Mouse (Mus musculus) gastrocnemius, postnatal 25 days (tissue): ENCODE results near the gene Ulk4. TPM values are rescaled to one million over a fixed set of nuclear protein-coding genes. Genes with fewer than 3 reads are reported as not detected.

Experiments
- DNase-seq: peaks from one replicate; pipeline ENCODE4 v3.0.0; 2022
- long read RNA-seq, 2 experiments: library from polyadenylated mRNA; stranded (forward); transcript quantifications; one replicate each; pipeline ENCODE4 v2.0.0; 2021
- total RNA-seq, 2 experiments: library from RNA; stranded (reverse); gene quantifications; 1 replicate in 1 of 2; 2 replicates in 1 of 2; pipeline ENCODE4 v1.2.3; 2021

Ulk4 gene
- under 1 TPM; 0.18 to 0.29 TPM for total RNA-seq
- long read RNA-seq, experiment 1, partial matches to known transcripts = 0 of 1 reads
- long read RNA-seq, experiment 1, other reads (novel, unspliced or antisense) = 1 of 1 reads
- long read RNA-seq, experiment 2 = 0 reads

GRCm38 (mm10) chr9:121277118-121278060, at the start of gene Ulk4:
Gene Ulk4, minus strand, starts transcription at chr9:121277197.
- DNase-seq = peak; percentile 90

- DNase-seq = peak; percentile 62
Observed at GRCm38 (mm10) chr9:121322034-121322433, 45.0 kb upstream of the Ulk4 start.

- DNase-seq = no peak
Observed at GRCm38 (mm10) chr9:121321118-121321517, 44.1 kb upstream of the Ulk4 start.

- no peak for DNase-seq
Observed at GRCm38 (mm10) chr9:121320433-121320832, 43.4 kb upstream of the Ulk4 start.

- no peak for DNase-seq
Observed at GRCm38 (mm10) chr9:121319323-121319966, 42.4 kb upstream of the Ulk4 start.

GRCm38 (mm10) chr9:121316621-121317405, 39.8 kb upstream of the Ulk4 start:
- peak; percentile 76 for DNase-seq

GRCm38 (mm10) chr9:121315901-121316595, 39.1 kb upstream of the Ulk4 start:
- DNase-seq = no peak

GRCm38 (mm10) chr9:121314541-121315152, 37.6 kb upstream of the Ulk4 start:
- DNase-seq = peak; percentile 65

- DNase-seq = peak; percentile 90
Observed at GRCm38 (mm10) chr9:121313656-121314374, 36.8 kb upstream of the Ulk4 start.

- no peak for DNase-seq
Observed at GRCm38 (mm10) chr9:121312237-121312891, 35.4 kb upstream of the Ulk4 start.

GRCm38 (mm10) chr9:121311846-121312236, 34.8 kb upstream of the Ulk4 start:
- no peak for DNase-seq

GRCm38 (mm10) chr9:121310501-121310900, 33.5 kb upstream of the Ulk4 start:
- no peak for DNase-seq

GRCm38 (mm10) chr9:121309287-121309686, 32.3 kb upstream of the Ulk4 start:
- no peak for DNase-seq

- DNase-seq = no peak
Observed at GRCm38 (mm10) chr9:121305456-121305855, 28.5 kb upstream of the Ulk4 start.

- DNase-seq = no peak
Observed at GRCm38 (mm10) chr9:121304520-121304919, 27.5 kb upstream of the Ulk4 start.

- no peak for DNase-seq
Observed at GRCm38 (mm10) chr9:121303748-121304147, 26.8 kb upstream of the Ulk4 start.

- DNase-seq = no peak
Observed at GRCm38 (mm10) chr9:121303086-121303485, 26.1 kb upstream of the Ulk4 start.

- no peak for DNase-seq
Observed at GRCm38 (mm10) chr9:121302543-121302942, 25.5 kb upstream of the Ulk4 start.

- no peak for DNase-seq
Observed at GRCm38 (mm10) chr9:121301041-121301920, 24.3 kb upstream of the Ulk4 start.
